Mouse (Mus musculus) inflammation-experienced regulatory T-cells, adult 6 months (primary cell): ENCODE data around the gene Iqcc. TPM values are rescaled to one million over a fixed set of nuclear protein-coding genes. Genes with fewer than 3 reads are reported as not detected.
A peak's percentile ranks its signal among the peaks of the same experiment; 100 is the strongest.

Experiments used
- ATAC-seq: one replicate; pipeline ENCODE4 v1.8.0; 2017
- polyA plus RNA-seq, 3 experiments: library from polyadenylated mRNA; unstranded; fragments of 100-300 nt; shearing (Covaris generic); gene quantifications; one replicate each; pipeline ENCODE4 v1.2.1; 2017

Iqcc gene
- polyA plus RNA-seq = 10 to 100 TPM; 45.5 to 63.3 (median 53.1) TPM

DNA sequence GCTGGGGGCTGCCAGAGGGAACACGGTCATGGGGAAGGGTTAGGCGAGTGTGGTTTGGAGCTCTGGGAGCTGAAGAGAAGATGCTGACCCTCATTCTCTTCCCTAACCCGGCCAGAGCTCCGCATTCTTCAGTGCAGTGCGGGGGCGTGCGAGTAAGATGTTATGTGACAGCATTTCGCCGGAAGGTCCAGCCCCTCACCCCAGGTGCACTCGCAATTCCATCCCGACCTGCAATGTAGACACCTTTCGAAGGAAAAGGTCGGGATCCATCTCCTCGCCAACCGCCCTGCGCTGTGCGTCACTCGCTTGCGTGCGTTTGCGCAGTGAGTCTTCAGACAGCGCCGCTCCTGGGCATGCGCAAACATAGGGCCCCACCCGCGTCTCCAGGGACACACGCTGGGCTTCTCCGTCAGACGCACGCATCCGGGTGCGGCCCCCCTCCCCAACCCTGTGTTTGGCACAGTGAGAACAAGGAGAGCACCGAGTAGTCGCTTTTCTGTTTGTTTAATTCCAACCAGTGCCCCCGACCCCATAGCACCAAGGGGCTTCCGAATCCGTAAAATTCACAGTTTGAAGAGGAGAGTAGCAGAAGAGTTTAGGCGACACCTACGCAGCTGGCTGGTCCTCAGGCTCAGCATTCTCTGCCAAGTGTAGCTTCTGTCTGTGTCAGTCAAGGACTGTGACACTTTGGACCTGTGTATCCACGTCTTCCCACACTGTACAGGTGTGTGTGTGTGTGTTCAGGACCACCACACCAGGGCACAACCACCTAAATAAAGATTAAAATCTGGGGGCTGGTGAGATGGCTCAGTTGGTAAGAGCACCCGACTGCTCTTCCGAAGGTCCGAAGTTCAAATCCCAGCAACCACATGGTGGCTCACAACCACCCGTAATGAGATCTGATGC, at the start of gene Iqcc:
Gene Iqcc (minus strand): TSS at position 314 of the 906 bp plus-strand sequence.
- ATAC-seq = peak; percentile 86

DNA sequence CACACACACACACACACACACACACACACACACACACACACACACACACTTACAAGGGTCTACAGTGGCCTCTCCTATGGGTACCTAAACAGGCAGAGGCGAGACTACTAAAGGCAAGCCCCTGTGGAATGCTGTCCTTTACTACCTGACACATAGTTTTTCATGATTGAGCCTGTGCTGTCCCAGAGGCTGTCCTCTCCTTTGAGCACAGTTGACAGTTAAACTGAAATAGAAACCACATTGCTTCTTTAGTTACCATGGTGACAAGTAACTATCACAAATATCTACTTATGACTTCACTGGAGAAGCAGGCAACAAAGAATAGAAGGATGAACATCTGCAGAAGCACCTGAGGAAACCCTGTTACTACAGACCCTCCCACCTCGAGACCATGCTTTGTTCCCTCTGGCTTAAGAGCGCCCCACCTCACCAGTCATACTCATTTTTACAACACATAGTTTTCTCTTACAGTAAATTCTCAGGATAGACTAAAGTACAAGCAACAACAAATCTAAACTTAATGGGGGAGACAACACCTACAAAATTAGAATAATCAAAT, 43.4 kb upstream of the Iqcc start:
- no peak for ATAC-seq

DNA sequence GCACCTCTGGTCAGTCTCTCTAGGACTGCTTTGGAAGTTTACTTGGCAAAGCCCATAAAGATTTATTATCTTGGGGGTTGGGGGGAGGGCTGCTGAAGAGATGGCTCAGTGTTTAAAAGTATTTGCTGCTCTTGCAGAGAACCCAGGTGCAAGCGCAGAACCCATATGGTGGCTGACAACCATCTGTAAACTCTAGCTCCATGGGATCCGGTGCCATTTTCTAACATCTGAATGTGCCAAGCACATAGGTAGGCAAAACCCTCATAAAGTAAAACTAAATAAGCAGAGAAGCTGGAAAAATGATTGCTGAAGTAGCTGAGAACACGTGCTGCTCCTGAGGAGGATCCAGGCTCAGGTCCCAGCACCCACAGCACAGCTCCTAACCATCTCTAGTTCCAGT, 42.7 kb upstream of the Iqcc start:
- ATAC-seq = no peak

GRCm38 (mm10) chr4:129654770-129655169, 35.9 kb upstream of the Iqcc start:
- no peak for ATAC-seq

- ATAC-seq = no peak
Observed at GRCm38 (mm10) chr4:129650359-129650758, 31.5 kb upstream of the Iqcc start.

DNA sequence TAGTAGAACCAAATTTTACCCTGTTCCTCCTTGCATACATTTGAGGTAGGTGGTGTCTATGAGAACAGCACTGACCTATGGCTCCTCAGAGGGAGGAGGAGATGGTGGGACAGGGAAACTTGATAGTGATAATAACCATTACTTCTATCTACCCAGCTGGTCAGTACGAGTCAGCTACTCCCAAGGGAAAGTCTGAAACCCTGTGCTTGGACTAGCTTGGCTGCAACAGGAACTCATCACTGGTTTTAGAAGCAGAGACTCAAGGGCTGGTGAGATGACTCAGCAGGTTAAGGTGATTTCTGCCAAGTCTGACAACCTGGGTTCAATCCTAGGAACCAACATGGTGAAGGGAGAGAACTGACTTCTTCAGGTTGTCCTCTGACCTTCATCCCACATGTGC, 29.8 kb upstream of the Iqcc start:
- no peak for ATAC-seq

- no peak for ATAC-seq
Observed at GRCm38 (mm10) chr4:129645204-129645603, 26.3 kb upstream of the Iqcc start.

DNA sequence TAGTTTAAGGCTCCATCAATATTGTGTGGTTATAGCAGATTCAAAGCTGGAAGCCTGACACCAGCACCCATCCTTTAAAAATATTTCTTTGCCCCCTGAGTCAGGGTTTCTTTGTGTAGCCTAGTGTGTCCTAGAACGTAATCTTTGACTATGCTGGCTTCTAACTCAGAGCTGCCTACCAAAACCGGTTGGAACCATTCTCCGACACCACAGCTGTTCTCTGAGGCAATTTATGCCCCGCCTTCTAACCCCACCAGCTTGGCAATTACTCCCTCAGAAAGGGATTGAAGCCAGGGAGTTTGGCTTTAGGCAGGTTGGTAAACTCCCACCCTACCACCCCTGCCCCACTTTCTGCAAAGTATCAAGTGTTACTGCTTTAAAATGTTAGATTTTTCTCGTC, 22.9 kb upstream of the Iqcc start:
- no peak for ATAC-seq

GRCm38 (mm10) chr4:129640638-129641467, 22.0 kb upstream of the Iqcc start, which contains the start of gene Txlna:
Gene Txlna, minus strand, starts transcription at chr4:129641065.
- peak; percentile 93 for ATAC-seq

DNA sequence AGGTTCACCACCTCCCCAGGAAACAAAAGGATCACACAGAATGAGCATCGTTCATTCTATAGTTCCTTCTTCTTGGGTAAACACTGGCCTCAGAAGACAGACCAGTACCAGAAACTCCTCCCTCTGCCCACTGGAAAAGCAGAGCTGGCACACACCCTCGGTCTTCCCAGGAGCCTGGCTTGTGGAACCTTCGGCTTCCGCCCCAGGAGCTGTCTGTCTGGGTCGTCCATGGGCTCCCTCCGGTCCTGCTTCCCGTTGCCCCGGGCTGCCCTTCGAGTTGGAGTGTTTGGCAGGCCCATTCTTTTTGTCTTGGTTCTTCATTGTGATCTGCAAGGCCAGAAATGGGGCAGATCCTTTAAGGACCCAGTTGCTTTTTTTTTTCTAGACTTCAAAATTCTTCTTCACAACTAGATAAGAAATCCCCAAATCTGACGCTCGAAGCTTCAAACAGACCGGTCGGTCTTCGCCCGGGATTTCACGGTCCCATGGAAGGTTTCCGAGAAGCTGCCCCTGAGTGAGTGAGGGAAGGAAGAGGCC, 21.3 kb upstream of the Iqcc start:
- ATAC-seq = no peak

DNA sequence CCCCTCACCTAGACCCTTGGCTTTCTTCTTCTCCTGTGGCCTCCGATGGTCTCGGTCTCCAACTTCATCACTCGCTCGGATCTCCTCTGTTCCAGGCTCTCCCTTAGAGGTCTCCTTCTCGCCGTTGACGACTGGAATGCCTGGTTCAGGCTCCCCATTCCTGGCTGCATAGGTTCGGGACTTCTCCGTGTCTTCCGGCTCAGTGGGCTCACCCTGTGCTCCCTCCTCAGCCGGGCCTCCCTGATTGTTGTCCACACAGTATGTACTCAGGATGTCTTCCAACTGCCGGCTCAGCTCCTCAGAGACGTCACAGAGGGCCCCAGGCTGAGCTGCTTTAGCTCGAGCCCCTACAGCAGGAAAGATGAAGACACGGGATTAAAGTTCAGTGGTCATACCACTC, 20.3 kb upstream of the Iqcc start:
- no peak for ATAC-seq

- no peak for ATAC-seq
Observed at GRCm38 (mm10) chr4:129633852-129634251, 15.0 kb upstream of the Iqcc start.

GRCm38 (mm10) chr4:129631867-129632266, 13.0 kb upstream of the Iqcc start:
- ATAC-seq = no peak

DNA sequence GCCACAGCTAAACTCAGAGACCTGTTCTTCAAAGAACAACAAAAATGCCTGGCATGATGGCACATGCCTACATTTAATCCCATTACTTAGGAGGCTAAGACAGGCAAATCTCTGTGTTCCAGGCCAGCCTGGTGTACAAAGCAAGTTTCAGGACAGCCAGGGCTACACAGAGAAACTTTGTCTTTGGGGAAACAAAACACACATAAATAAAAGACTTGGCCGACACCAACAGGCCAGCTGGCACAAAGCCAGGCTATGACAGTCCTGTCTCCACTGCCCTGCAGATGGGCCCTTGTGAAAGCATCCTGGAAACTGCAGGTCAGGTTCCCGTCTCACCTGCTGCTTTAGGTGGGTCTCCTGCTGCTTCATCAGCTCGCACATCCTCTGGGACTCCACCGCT, 12.0 kb upstream of the Iqcc start:
- ATAC-seq = no peak

- ATAC-seq = no peak
Observed at GRCm38 (mm10) chr4:129626035-129626434, 7.1 kb upstream of the Iqcc start.

DNA sequence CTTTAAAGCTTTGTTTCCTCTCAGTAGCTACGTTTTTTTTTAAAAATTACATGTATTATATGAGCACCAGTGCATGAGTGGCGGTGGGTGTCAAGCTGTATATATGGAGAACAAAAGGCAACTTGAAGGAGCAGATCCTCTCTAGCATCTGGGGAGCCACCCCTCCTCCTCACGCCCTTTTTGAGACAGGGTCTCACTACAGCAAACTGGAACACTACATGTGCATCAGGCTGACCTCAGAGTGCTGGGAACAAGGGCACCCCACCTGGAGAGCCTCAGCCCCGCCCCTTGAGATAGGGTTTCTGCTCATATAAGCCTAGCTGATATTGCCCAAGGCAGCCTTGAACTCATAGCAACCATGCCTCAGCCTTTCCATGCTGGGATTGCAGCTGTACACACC, 6.6 kb upstream of the Iqcc start:
- ATAC-seq = no peak

DNA sequence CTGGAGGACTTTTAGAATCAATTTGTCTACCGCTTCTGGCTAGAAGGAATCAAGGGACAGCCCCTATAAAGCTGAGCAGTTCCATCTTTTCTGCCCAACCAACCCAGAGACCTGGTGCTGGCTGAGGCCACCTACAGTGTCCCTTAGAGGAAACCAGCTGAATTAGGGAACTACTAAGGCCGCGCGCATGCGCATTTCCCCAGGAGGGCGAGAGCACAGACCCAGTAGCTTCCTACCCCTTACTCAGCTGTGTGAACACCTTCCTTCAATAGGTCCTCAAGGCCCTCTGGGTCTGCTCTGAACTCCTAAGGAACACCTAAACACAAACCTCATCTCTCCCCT, 6.1 kb upstream of the Iqcc start:
- peak; percentile 5 for ATAC-seq

DNA sequence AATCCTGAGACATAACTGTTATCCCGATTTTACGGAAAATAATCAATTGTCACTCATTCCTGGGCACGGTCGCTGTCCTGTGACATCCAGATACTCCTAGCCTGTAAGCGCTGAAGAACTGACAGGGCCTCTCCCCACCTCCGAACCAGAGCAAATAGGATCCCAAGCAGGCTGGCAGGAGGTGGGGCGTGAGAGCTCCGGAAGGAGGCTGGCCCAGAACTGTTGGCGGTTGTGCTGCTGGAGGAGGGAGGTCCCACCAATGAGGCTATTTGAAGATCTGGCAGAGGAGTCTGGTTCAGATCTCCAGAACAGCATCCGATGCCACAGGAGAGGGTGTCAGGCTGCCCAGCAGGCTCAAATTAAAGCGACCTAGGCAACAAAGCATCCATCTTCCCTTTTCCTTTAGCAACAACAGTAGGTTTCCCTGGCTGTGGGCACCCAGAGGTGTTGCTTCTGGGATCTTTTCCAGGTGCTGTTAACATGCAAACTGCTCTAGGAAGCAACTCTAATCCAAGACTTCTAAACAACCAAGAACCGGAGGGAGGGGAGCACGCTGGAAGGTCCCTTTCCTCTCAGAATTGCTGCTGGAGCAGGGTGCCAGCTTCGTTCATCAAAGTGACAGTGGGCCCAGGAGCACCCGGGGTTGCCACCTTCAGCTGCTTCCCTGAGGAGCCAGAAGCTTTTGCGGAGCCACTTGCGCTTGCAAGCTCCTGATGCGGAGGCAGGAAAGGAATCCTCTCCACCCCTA, 5.6 kb upstream of the Iqcc start:
- peak; percentile 96 for ATAC-seq

DNA sequence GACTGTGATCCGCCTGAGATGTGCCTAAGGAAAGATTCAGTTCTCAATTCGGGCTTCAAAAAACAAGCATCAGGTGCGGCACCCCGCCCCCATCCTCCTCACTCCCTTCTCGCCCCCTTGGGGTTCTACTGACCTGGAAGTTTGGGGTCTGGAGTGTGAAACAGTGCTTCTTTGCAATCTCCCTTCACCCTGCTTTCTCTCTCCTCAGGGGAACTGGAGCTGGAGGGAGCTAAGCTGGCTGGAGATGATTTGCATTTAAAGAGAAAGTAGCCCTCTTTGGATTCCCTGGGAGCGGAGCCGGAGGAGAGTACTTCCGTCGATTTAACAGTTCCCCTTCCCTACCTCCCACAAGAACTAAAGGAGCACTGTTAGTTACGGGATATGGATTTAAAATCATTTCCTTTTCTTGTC, 4.8 kb upstream of the Iqcc start, which contains the start of gene Ccdc28b:
Gene Ccdc28b (minus strand): TSS at position 267 of the 411 bp plus-strand sequence.
- no peak for ATAC-seq

GRCm38 (mm10) chr4:129622803-129623535, 4.1 kb upstream of the Iqcc start:
- ATAC-seq = no peak

DNA sequence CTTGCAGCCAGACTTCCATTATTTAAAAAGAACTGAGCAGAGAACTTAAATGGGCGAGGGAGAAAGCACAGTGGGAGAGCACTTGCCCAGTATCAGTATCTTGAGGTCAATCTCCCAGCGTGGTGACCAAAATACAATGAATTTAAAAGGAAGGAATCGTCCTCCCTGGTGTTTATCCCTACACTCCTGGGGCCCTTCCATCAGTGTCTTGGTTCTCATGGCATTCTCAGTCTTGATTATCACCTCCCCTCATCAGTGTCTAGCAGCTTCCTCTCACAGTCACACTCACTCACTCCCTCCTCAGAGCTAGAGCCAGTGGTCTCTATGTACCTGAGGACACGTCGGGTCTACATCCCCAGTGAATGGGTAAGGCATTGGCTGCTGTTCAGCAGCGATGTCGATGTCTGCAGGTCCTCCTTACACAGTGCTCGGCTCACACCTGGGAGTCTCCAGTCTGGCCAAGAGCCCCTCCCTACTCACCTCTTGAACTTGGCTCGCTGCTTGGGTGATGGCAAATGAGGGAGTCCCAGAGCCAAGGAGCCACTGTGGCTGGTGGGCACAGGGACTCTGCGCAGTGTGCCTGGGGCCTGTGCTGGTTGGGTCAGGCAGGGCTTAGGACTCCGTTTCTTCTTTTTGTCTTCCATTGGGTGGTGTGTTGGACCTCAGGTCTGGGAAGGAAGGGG, 3.4 kb upstream of the Iqcc start:
- ATAC-seq = no peak
